Mouse (Mus musculus): ENCODE results near the gene Gjd2. TPM values are rescaled to one million over a fixed set of nuclear protein-coding genes. Genes with fewer than 3 reads are reported as not detected.

Gene Gjd2
- not detected for polyA plus RNA-seq (2017; shearing (Covaris generic))

GRCm38 (mm10) chr2:114013295-114013771, at the start of gene Gjd2:
Gjd2 (minus strand) TSS chr2:114013619.

GRCm38 (mm10) chr2:114052696-114053598, 39.5 kb upstream of the Gjd2 start, which contains the start of gene Actc1:
Actc1 (minus strand) TSS chr2:114053548.

Other genes starting within 250 kb of the Gjd2 start
- gene Scg5, start 184.5 kb downstream of the Gjd2 start, polyA plus RNA-seq (2017; shearing (Covaris generic)): 7.1 TPM
- 8.2 TPM for gene Arhgap11a, start 165.0 kb downstream of the Gjd2 start, polyA plus RNA-seq (2017; shearing (Covaris generic))
- gene Actc1, start 39.9 kb upstream of the Gjd2 start, polyA plus RNA-seq (2017; shearing (Covaris generic)): not detected
- 103 TPM for gene Aqr, start 173.4 kb upstream of the Gjd2 start, polyA plus RNA-seq (2017; shearing (Covaris generic))
- 3.4 TPM for gene Zfp770, start 187.8 kb upstream of the Gjd2 start, polyA plus RNA-seq (2017; shearing (Covaris generic))